Mouse (Mus musculus) MEL-GATA-1-ER (cell line): ENCODE results near the gene Tssk2.

Source experiments
- DNase-seq: peaks from one replicate; pipeline ENCODE4 v3.0.0-alpha.2; 2012; ENCODE audit warnings: low read depth; ENCODE audit errors: extremely low read depth

The Tssk2 gene

DNA sequence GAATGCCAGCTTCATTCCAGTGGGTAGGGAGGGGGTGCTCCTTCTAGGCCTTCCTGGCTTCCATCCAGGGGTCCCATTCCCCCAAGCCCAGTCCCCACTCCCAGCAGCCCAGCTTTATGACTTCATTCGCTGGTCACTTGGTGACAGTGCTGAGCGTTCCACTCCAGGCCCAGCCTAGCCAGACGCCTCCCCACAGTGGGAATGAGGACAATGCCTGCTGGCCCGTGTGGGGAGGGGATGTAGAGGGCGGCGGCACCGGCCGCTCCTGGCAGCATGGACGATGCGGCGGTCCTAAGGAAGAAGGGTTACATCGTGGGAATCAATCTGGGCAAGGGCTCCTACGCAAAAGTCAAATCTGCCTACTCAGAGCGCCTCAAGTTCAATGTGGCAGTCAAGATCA, at the start of gene Tssk2, which contains the start of gene Dgcr2:
Gene Tssk2, plus strand, starts transcription at position 176 of the 400 bp plus-strand sequence.
Gene Dgcr2, minus strand, starts transcription at position 101 of the 400 bp plus-strand sequence.
- no peak for DNase-seq

- peak; percentile 23 for DNase-seq
These were observed 49.5 kb upstream of the Tssk2 start for GRCm38 (mm10) chr16:17848928-17849327.

- no peak for DNase-seq
These were observed 49.0 kb upstream of the Tssk2 start for GRCm38 (mm10) chr16:17849486-17849885.

DNA sequence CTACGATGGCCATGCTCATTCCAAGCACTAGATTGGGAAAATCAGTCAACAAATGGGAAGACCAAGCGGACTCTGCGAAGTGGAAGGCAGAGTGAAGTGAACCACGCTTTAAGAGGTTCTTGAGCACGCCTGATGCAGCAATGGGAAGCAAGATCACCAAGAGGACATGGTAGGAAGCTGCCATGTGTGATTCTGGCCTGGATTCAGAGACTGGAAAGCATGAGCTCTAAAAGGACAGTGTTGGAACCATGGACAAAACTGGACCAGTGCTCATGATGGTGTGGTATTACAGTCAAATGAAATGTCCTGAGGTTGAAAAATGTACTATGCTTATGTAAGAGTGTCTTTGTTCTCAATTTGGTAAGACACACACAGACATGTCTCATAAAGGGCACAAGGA, 47.1 kb upstream of the Tssk2 start:
- no peak for DNase-seq

DNA sequence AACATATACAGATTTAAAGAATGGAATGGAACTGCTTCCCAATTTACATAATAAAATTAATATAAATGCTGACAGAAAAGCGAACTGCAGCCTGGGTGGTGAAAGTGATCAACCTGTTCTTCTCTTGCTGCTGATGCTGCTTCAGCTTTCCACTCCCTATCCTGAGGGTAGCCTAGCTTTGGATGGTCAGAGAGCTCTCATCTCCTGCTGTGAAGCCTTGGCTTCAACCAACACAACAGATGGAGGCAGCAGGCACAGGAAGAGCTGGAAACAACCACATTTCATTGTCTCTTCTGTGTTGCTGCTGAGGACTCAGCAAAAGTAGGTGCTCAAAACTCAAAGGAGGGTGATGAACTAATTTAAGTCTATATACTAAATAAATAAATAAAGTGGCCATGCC, 46.6 kb upstream of the Tssk2 start:
- DNase-seq, result no peak

DNA sequence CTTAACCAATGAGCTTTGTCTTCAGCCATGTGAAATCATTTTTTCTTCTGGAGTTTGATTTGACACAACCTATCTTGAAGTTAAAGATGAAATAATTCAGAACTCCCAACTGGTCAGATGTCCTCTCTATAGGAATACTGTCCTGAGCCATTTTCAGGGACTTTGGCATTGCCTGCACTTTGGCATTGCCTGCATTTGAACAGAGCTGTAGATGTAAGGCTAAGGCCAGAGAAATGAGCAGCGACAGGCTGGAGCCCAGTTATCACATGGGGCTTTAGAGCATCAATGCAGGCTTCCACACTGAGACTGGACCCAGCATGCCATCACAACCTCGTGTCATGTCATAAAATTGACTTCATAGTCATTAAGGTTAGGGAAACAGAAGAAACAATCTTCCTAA, 45.2 kb upstream of the Tssk2 start:
- no peak for DNase-seq

GRCm38 (mm10) chr16:17857157-17857556, 41.3 kb upstream of the Tssk2 start:
- DNase-seq, result no peak

GRCm38 (mm10) chr16:17858592-17858991, 39.8 kb upstream of the Tssk2 start:
- no peak for DNase-seq

DNA sequence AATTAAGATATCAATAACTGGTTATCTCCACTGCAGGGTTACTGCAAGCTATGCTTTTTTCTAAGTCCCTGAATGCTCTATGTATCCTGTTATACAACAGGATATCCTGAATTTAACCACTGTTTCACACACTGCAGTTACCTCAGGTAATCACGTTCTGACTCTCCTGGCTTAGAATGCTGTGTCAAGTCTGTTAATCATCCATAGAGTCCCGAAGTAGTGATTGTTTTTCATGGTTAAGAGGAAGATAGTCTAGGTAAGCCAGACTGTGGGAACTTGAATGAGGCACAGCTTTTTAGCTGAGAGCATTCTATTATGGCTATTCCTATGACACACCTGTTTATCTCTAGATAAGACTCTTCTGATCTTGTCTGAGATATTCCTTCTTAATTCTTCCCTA, 33.1 kb upstream of the Tssk2 start:
- DNase-seq, result no peak

DNA sequence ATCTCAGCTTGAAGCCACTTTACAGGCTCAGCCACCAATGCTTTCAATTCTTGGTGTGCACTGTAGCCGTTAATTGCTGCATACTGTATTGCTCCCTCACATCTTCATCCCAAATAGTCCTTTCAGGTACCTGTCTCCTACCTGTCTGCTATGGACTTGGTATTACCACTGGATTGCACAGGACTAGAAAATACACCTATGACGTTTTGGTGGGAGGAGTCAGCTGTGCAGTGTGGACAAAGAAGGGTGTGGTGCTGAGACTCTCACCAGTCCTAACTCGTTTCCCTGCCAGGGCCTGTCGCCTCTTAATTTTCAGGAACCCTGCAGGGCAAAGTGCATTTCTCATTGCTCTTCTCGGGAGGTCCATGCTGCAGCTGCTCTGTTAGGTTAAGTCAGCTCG, 32.7 kb upstream of the Tssk2 start:
- DNase-seq, result no peak

DNA sequence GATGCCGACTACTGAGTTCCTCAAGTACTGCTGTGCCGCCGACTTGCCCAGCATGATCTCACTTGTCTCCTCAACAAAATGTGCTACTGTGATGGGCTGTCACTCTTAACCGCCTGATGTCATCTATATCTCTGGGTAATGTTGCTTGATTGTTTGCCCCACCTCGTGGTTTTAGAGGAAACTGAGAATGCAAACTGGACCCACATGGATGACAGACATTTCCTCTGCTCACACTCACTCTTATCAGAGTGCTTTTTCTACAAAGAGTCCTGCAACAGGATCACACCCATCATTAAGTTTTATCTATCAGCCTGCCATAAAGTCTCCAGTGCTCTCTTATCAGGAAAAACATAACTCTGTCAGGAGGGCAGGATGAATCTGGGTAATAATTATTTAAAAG, 27.2 kb upstream of the Tssk2 start:
- DNase-seq, result peak; percentile 66

GRCm38 (mm10) chr16:17872995-17873394, 25.4 kb upstream of the Tssk2 start:
- no peak for DNase-seq

GRCm38 (mm10) chr16:17875174-17875573, 23.3 kb upstream of the Tssk2 start:
- no peak for DNase-seq

GRCm38 (mm10) chr16:17876096-17876495, 22.3 kb upstream of the Tssk2 start:
- no peak for DNase-seq

- DNase-seq, result no peak
These were observed 18.9 kb upstream of the Tssk2 start for GRCm38 (mm10) chr16:17879571-17879970.

GRCm38 (mm10) chr16:17882196-17882595, 16.2 kb upstream of the Tssk2 start:
- DNase-seq, result no peak

GRCm38 (mm10) chr16:17884116-17884515, 14.3 kb upstream of the Tssk2 start:
- DNase-seq, result no peak

- DNase-seq, result no peak
These were observed 8.6 kb upstream of the Tssk2 start for GRCm38 (mm10) chr16:17889689-17890341.

- DNase-seq, result no peak
These were observed 8.1 kb upstream of the Tssk2 start for GRCm38 (mm10) chr16:17890342-17890727.

DNA sequence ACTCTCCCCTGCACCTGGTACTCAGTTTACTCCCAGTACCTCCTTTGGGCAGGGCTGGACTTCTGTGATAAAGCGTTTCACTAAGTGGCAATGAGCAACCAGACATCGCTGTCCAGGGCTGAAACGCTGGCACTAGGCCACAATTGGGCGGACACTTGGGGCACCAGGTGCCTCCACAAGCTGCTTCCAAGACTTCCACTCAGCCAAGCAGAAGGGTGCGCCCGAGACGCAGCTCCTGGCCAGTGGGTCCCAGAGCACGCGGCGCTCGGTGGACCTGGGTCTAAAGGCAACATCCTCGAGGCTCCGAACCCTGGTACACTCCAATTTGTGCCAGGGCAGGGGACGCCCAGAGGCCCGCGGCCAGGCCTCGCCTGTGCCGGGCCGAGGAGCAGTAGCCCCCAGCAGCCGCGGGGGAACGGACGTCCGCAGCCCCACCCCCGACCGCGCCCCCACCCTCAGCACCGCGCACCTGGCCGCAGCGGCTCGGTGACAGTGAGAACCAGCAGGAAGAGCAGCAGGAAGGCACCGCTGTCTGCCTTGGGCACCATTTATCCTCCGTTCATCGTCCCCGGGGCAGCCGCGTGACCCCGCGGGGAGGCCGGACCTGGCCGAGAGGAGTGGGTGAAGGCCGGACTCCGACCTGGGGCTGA, 7.4 kb upstream of the Tssk2 start:
- peak; percentile 23 for DNase-seq

- peak; percentile 78 for DNase-seq
These were observed 6.9 kb upstream of the Tssk2 start, which contains the start of gene Gm20518 for GRCm38 (mm10) chr16:17891567-17891959. Gm20518 (minus strand) TSS chr16:17891671.

- DNase-seq, result no peak
These were observed 5.8 kb upstream of the Tssk2 start for GRCm38 (mm10) chr16:17892606-17893005.

- DNase-seq, result no peak
These were observed 4.5 kb upstream of the Tssk2 start, which contains the start of gene Tssk1 for GRCm38 (mm10) chr16:17893923-17894322. Tssk1 (plus strand) TSS chr16:17894223.
